Mouse (Mus musculus) ZHBTc4 (cell line): Measurements from ENCODE around the gene Grik2.

Experiments
- DNase-seq: peaks from one replicate; pipeline ENCODE4 v3.0.0-alpha.2; 2011; ENCODE audit warnings: low read depth, low spot score

The Grik2 gene

GRCm38 (mm10) chr10:49647116-49647515, 141.4 kb downstream of the Grik2 start:
- no peak for DNase-seq

GRCm38 (mm10) chr10:49639901-49640300, 148.7 kb downstream of the Grik2 start:
- DNase-seq, result no peak

GRCm38 (mm10) chr10:49623951-49624350, 164.6 kb downstream of the Grik2 start:
- no peak for DNase-seq

GRCm38 (mm10) chr10:49597652-49598051, 190.9 kb downstream of the Grik2 start:
- DNase-seq, result no peak

GRCm38 (mm10) chr10:49573514-49573913, 215.1 kb downstream of the Grik2 start:
- no peak for DNase-seq

- DNase-seq, result no peak
These were observed 228.6 kb downstream of the Grik2 start for GRCm38 (mm10) chr10:49559872-49560407.

- no peak for DNase-seq
These were observed 246.3 kb downstream of the Grik2 start for GRCm38 (mm10) chr10:49542249-49542648.

GRCm38 (mm10) chr10:49519752-49520151, 268.8 kb downstream of the Grik2 start:
- DNase-seq, result no peak

- no peak for DNase-seq
These were observed 287.9 kb downstream of the Grik2 start for GRCm38 (mm10) chr10:49500628-49501027.

- DNase-seq, result no peak
These were observed 291.3 kb downstream of the Grik2 start for GRCm38 (mm10) chr10:49497302-49497701.

GRCm38 (mm10) chr10:49481439-49481838, 307.1 kb downstream of the Grik2 start:
- DNase-seq, result peak; percentile 70

GRCm38 (mm10) chr10:49480085-49480749, 308.3 kb downstream of the Grik2 start:
- DNase-seq, result no peak

GRCm38 (mm10) chr10:49473613-49474012, 315.0 kb downstream of the Grik2 start:
- DNase-seq, result no peak

- DNase-seq, result no peak
These were observed 331.8 kb downstream of the Grik2 start for GRCm38 (mm10) chr10:49456791-49457190.

- DNase-seq, result no peak
These were observed 335.0 kb downstream of the Grik2 start for GRCm38 (mm10) chr10:49453535-49453934.

GRCm38 (mm10) chr10:49441369-49441768, 347.2 kb downstream of the Grik2 start:
- no peak for DNase-seq

- DNase-seq, result no peak
These were observed 351.5 kb downstream of the Grik2 start for GRCm38 (mm10) chr10:49437057-49437456.

GRCm38 (mm10) chr10:49436301-49436700, 352.3 kb downstream of the Grik2 start:
- no peak for DNase-seq

- DNase-seq, result no peak
These were observed 355.7 kb downstream of the Grik2 start for GRCm38 (mm10) chr10:49432825-49433224.

GRCm38 (mm10) chr10:49417206-49417605, 371.4 kb downstream of the Grik2 start:
- peak; percentile 93 for DNase-seq

GRCm38 (mm10) chr10:49382996-49383395, 405.6 kb downstream of the Grik2 start:
- DNase-seq, result no peak

- DNase-seq, result no peak
These were observed 406.7 kb downstream of the Grik2 start for GRCm38 (mm10) chr10:49381852-49382251.

- DNase-seq, result no peak
These were observed 420.0 kb downstream of the Grik2 start for GRCm38 (mm10) chr10:49368601-49369000.

- DNase-seq, result no peak
These were observed 423.3 kb downstream of the Grik2 start for GRCm38 (mm10) chr10:49365262-49365661.
